Mouse (Mus musculus) cerebellum, adult 18-20 months (tissue): ENCODE results near the gene Hnrnpll.

Experiments used
- DNase-seq, 2 experiments: peaks; one replicate each; pipeline ENCODE4 v3.0.0; 2021

The Hnrnpll gene

GRCm38 (mm10) chr17:80061783-80062619 is at the start of gene Hnrnpll:
Hnrnpll (minus strand) TSS chr17:80062334.
- DNase-seq: peak; percentile 96 to 99

DNA sequence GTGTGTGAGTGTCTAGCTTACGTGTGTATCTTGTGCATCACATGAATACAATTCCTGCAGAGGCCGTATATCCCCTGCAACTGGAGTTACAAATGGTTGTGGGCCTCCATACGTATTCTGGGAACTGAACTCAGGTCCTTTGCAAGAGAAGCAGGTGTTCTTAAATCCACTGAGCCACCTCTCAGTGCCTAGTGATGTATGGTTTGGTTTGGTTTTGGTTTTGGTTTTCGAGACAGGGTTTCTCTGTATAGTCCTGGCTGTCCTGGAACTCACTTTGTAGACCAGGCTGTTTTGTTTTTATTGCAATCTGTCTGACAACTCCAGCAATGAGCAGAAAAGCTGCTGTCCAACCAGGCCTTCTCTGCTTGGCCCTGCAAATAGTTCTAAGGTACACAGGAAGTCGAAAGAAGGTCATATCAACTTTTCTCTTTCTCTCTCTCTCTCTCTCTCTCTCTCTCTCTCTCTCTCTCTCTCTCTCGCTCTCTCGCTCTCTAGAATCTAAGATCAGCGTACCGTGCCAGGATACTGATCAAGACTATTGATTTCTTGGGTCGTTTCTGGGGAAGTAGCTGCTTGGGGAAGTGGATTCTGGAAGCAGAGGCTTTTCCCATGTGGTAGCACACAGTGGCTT is 43.3 kb upstream of the Hnrnpll start:
- no peak for DNase-seq

GRCm38 (mm10) chr17:80099823-80100222 is 37.7 kb upstream of the Hnrnpll start:
- no peak for DNase-seq

- DNase-seq: no peak
These were observed 35.1 kb upstream of the Hnrnpll start for GRCm38 (mm10) chr17:80097221-80097620.

GRCm38 (mm10) chr17:80096720-80097114 is 34.6 kb upstream of the Hnrnpll start:
- DNase-seq: no peak

DNA sequence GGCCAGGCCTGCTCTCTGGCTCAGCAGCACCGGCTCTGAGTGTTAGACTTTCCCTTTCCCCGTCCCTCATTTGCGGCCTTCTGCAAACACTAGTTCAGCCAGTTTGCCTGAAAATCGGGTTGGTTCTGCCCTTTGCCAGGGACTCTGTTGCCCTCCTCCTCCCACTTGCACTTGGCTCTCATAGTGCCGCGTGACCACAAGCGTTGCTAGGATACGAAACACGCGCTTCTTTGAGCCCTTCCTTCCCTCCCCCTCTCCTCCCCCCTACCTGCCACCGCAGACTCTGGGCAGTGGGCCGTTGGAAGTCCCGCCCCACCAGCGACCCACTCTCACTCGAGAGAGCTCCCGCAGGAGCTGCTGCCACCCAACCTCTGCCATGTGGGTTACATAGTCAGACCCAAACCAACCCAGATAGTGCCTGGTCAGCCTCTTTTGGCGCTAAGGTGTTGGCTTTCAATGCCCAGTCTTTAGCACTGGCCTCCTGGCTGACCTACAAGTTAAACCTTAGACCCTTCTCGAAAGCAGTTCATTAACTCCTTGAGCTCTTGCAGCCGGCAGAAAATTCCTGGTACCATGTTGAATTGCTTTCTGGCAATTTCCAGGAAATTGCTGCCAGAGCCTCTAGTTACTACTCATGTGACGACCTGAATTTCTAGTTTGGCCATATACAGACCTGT is 34.0 kb upstream of the Hnrnpll start:
- peak; percentile 9 to 19 for DNase-seq

DNA sequence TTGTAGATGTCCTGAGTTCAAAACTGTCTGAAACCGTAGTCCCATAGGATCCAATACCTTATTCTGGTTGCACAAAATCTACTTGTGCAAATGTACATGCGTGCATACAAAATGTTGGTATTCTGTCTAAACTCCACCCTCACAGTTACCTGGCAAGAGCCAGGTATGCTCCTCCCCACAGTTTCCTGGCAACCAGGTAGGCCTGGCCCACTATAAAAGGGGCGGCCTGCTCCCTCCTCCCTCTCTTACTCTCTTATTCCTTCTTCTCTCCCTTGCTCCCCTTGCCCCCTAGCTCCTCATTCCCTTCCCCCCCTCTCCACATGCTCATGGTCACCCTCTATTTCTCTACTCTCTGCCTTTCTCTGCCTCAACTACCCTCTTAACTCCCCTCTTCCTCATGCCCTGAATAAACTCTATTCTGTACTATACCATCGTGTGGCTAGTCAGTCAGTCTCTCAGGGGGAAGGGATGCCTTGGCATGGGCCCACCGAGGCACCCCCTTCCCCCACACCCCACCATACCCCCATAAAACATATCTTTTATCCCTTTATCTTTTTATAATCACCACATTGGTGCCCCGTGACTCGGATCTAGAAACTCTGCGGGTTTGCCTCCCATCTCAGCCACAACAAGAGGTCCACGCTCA is 33.2 kb upstream of the Hnrnpll start:
- no peak for DNase-seq

GRCm38 (mm10) chr17:80091879-80092549 is 29.9 kb upstream of the Hnrnpll start:
- no peak for DNase-seq

- DNase-seq: no peak
These were observed 28.4 kb upstream of the Hnrnpll start for GRCm38 (mm10) chr17:80090551-80090950.

GRCm38 (mm10) chr17:80088168-80088567 is 26.0 kb upstream of the Hnrnpll start:
- no peak for DNase-seq

- DNase-seq: no peak
These were observed 24.5 kb upstream of the Hnrnpll start for GRCm38 (mm10) chr17:80086591-80086990.

DNA sequence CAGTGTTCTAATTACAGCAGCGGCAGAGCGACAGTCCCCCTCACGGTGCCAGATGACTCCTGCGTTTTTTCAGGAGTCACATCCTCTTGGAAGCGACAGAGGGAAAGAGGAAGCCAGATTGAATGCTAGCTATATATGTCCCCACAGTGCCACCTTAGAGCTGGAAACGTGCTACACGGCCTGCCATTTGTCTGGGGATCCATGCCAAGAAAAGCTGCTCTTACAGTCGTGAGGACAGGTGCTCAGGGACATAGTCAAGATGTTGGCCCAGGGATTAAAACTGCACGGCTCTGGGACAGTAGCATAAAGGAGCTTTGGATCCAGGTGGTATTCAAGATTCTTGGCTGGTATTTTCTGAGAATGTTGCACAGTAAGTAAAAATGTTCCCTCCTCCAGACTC is 22.3 kb upstream of the Hnrnpll start:
- peak; percentile 10 to 11 for DNase-seq

DNA sequence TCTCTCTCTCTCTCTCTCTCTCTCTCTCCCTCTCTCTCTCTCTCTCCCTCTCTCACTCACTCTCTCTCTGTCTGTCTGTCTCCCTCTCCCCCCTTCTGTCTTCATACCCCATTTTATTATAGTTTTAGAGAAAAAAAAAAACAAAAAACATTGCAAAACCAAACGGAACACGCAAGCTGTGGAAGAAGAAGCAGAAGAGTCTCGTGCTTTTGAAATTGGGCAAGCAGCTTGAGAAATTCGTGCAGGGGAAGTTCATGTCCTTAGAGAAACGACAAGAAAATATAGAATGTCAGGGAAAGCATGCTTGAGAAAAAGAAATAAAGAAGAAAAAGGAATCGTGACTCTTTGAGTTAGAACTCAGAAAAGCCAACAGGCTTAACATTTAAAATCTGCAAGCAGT is 21.1 kb upstream of the Hnrnpll start:
- DNase-seq: no peak

- no peak for DNase-seq
These were observed 16.6 kb upstream of the Hnrnpll start for GRCm38 (mm10) chr17:80078726-80079125.

DNA sequence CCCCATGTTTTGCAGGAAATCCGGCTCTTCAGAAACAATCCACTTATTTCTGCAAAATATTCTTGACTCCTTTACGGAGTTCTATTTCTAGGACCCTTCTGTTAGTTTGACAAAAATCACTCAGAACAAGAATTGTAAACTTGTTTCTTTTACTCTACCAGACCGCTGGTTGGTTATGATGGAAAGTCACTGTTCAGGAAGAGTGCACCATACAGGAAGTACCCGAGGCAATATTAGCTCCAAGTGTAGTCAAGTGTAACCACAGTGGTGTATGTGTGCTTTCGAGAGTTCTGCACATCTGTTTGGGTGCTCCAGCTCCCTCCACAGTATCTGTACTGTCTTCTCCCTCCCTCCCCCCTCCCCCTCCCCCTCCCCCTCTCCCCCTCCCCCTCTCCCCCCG is 5.1 kb upstream of the Hnrnpll start:
- DNase-seq: no peak

DNA sequence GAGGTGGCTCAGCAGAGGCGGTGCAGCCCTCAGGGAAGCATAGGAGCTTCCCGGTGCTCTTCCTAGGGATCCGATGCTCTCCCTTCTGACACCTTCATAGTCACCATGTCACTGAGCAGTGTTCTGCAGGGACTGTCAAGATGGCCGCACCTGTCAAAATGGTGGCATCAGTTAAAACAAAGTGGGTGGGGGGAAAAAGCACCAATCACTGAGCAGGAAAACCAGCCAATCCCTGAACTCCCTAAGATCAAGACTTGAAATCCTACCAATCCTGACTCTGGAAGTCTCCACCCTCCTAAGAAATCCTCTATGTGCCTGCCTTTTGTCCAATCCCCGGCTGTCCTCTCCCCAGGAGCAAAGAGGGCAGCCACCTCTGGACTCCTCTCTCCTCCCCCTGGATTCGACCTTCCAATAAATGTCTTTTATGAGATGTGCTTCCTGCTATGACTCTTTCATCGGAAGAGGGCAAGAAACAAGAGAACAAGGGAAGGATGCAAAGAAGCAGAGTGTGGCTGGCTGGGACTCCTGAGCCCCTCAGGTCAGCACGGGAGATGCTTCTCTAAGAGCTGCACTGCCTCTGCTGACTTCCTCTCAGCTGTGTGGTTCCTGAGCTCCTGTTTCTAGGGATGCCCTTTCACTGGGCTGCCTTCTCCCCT is 1.8 kb upstream of the Hnrnpll start:
- DNase-seq: no peak

GRCm38 (mm10) chr17:80063386-80063785 is 1.3 kb upstream of the Hnrnpll start:
- no peak for DNase-seq

DNA sequence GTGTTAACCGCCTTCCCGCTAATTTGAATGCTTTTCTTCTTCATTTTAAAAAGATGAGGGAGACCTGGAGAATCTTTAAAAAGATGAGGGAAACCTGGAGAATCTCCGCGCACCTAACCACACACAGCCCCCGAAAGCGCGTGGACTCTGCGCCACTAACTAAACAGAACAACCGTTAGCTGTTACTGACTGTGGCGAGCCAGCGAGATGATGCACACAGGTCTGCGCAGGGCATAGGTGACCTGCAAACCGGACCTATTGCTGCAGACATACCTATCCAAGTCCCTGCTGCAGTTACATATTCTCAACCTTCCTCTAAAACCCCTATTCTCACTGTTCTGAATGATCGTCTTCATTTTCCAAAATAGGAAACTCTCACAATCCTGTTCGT is 481 bp upstream of the Hnrnpll start:
- peak in 1 of 2 experiments; percentile 54 for DNase-seq

- peak; percentile 50 to 60 for DNase-seq
These were observed 1.0 kb downstream of the Hnrnpll start for GRCm38 (mm10) chr17:80060828-80061782.

GRCm38 (mm10) chr17:80060151-80060550 is 2.0 kb downstream of the Hnrnpll start:
- DNase-seq: no peak

GRCm38 (mm10) chr17:80059731-80060130 is 2.4 kb downstream of the Hnrnpll start:
- no peak for DNase-seq
